Mouse (Mus musculus) heart, adult 11 months (tissue): Measurements from ENCODE around the gene Fmnl3.
A peak's percentile ranks its signal among the peaks of the same experiment; 100 is the strongest.

Experiments used
- DNase-seq: peaks from one replicate; pipeline ENCODE4 v3.0.0; 2022

The Fmnl3 gene

GRCm38 (mm10) chr15:99342194-99342981 lies 27.9 kb downstream of the Fmnl3 start:
- peak; percentile 90 for DNase-seq

GRCm38 (mm10) chr15:99341102-99341501 lies 29.2 kb downstream of the Fmnl3 start:
- peak; percentile 91 for DNase-seq

GRCm38 (mm10) chr15:99339669-99340068 lies 30.6 kb downstream of the Fmnl3 start:
- DNase-seq, result peak; percentile 88

GRCm38 (mm10) chr15:99338916-99339315 lies 31.4 kb downstream of the Fmnl3 start:
- no peak for DNase-seq

GRCm38 (mm10) chr15:99335801-99336320 lies 34.4 kb downstream of the Fmnl3 start:
- no peak for DNase-seq

- DNase-seq, result peak; percentile 94
These were observed 35.8 kb downstream of the Fmnl3 start for GRCm38 (mm10) chr15:99334500-99334899.

GRCm38 (mm10) chr15:99333676-99334065 lies 36.6 kb downstream of the Fmnl3 start:
- DNase-seq, result peak; percentile 98

- peak; percentile 100 for DNase-seq
These were observed 37.2 kb downstream of the Fmnl3 start for GRCm38 (mm10) chr15:99332921-99333675.

- DNase-seq, result peak; percentile 92
These were observed 38.2 kb downstream of the Fmnl3 start for GRCm38 (mm10) chr15:99332111-99332510.

- DNase-seq, result peak; percentile 92
These were observed 38.9 kb downstream of the Fmnl3 start for GRCm38 (mm10) chr15:99331341-99331740.

GRCm38 (mm10) chr15:99330324-99330723 lies 40.0 kb downstream of the Fmnl3 start:
- peak; percentile 91 for DNase-seq

GRCm38 (mm10) chr15:99328011-99328410 lies 42.3 kb downstream of the Fmnl3 start:
- DNase-seq, result peak; percentile 91

- no peak for DNase-seq
These were observed 43.3 kb downstream of the Fmnl3 start for GRCm38 (mm10) chr15:99326959-99327358.

- DNase-seq, result peak; percentile 98
These were observed 43.9 kb downstream of the Fmnl3 start for GRCm38 (mm10) chr15:99326407-99326806.

GRCm38 (mm10) chr15:99325598-99325997 lies 44.7 kb downstream of the Fmnl3 start:
- peak; percentile 86 for DNase-seq

- DNase-seq, result peak; percentile 93
These were observed 46.1 kb downstream of the Fmnl3 start for GRCm38 (mm10) chr15:99324151-99324550.

GRCm38 (mm10) chr15:99320978-99321377 lies 49.3 kb downstream of the Fmnl3 start:
- peak; percentile 89 for DNase-seq

GRCm38 (mm10) chr15:99320168-99320674 lies 50.1 kb downstream of the Fmnl3 start:
- DNase-seq, result peak; percentile 91

GRCm38 (mm10) chr15:99319411-99319871 lies 50.8 kb downstream of the Fmnl3 start:
- DNase-seq, result peak; percentile 96

GRCm38 (mm10) chr15:99318861-99319410 lies 51.3 kb downstream of the Fmnl3 start:
- peak; percentile 97 for DNase-seq

- peak; percentile 92 for DNase-seq
These were observed 52.2 kb downstream of the Fmnl3 start for GRCm38 (mm10) chr15:99318071-99318470.

GRCm38 (mm10) chr15:99317267-99317651 lies 53.0 kb downstream of the Fmnl3 start:
- peak; percentile 99 for DNase-seq
